Mouse (Mus musculus) forebrain, embryonic 12.5 days (tissue): ENCODE data around the gene Tbx15. TPM values are rescaled to one million over a fixed set of nuclear protein-coding genes. Genes with fewer than 3 reads are reported as not detected.
A peak's percentile ranks its signal among the peaks of the same experiment; 100 is the strongest.

Experiments
- ATAC-seq: fragments of 200-750 bp; cut with Nextera tagmentation; 2 replicates; pipeline ENCODE4 v1.8.0; 2017; ENCODE audit warnings: moderate TSS enrichment; ENCODE audit not compliant: low FRiP score
- H3K27ac ChIP-seq: fragments of 300-500 bp; sonication (generic); 2 replicates; pipeline ENCODE4 v1.5.1; 2016; ENCODE audit warnings: mild to moderate bottlenecking
- H3K27me3 ChIP-seq: fragments of 300-500 bp; sonication (generic); 2 replicates; pipeline ENCODE4 v1.6.1; 2016; ENCODE audit warnings: mild to moderate bottlenecking
- H3K36me3 ChIP-seq: fragments of 300-500 bp; sonication (generic); replicated peaks from 2 replicates; pipeline ENCODE4 v1.6.1; 2016; ENCODE audit warnings: mild to moderate bottlenecking
- H3K4me1 ChIP-seq: fragments of 300-500 bp; sonication (generic); 2 replicates; pipeline ENCODE4 v1.6.1; 2016
- H3K4me2 ChIP-seq: fragments of 300-500 bp; sonication (generic); 2 replicates; pipeline ENCODE4 v1.6.1; 2016; ENCODE audit warnings: mild to moderate bottlenecking, moderate library complexity
- H3K4me3 ChIP-seq: fragments of 300-500 bp; sonication (generic); replicated peaks from 2 replicates; pipeline ENCODE4 v1.5.1; 2016; ENCODE audit warnings: mild to moderate bottlenecking
- H3K9ac ChIP-seq: fragments of 300-500 bp; sonication (generic); 2 replicates; pipeline ENCODE4 v1.6.1; 2016; ENCODE audit warnings: mild to moderate bottlenecking
- H3K9me3 ChIP-seq: fragments of 300-500 bp; sonication (generic); 2 replicates; pipeline ENCODE4 v1.6.1; 2016
- WGBS: fragments of 180-500 bp; shearing (Covaris S2); methylation state at CpG from one replicate; pipeline ENCODE4 v1.1.7; 2016; 5-methylcytosine and 5-hydroxymethylcytosine counted together
- polyA plus RNA-seq: library from polyadenylated mRNA; unstranded; fragments of >200 nt; fragmentation: Nextera tagmentation; extraction: Ambion mirVana; gene quantifications from 2 replicates; pipeline ENCODE4 v1.2.1, GENCODE M21; 2016

Tbx15 gene
- polyA plus RNA-seq, 1 experiment from 2014 or later = 2.4 TPM

GRCm38 (mm10) chr3:99252461-99253091 lies 12.4 kb downstream of the Tbx15 start:
- H3K9me3 ChIP-seq = no peaks in the 10 kb centered on the region
- no peak overlapping the region for H3K4me3 ChIP-seq
- H3K36me3 ChIP-seq = no peaks in the 10 kb centered on the region
- H3K27me3 ChIP-seq = peaks cover 99% of the 10 kb centered on the region
- under 1% methylated on average over 16 of the region's 16 CpGs for WGBS
- H3K9ac ChIP-seq = no peak overlapping the region
- peaks cover 20% of the 10 kb centered on the region for H3K4me1 ChIP-seq
- H3K4me2 ChIP-seq = peak overlapping the region; percentile 60; the same call in 1 of the 2 replicates
- no peak; the same call in 1 of the 2 replicates for ATAC-seq
- no peak overlapping the region for H3K27ac ChIP-seq

- peak overlapping the region; percentile 60; the same call in 1 of the 2 replicates for H3K4me2 ChIP-seq
- no peaks in the 10 kb centered on the region for H3K36me3 ChIP-seq
- ATAC-seq = peak; percentile 61
- H3K4me1 ChIP-seq = peaks cover 20% of the 10 kb centered on the region
- no peak overlapping the region for H3K4me3 ChIP-seq
- H3K27me3 ChIP-seq = peaks cover 99% of the 10 kb centered on the region
- H3K27ac ChIP-seq = no peak overlapping the region
- H3K9ac ChIP-seq = no peak overlapping the region
- no peaks in the 10 kb centered on the region for H3K9me3 ChIP-seq
- 0% methylated on average over 12 of the region's 12 CpGs for WGBS
Observed at GRCm38 (mm10) chr3:99253092-99253488, 12.9 kb downstream of the Tbx15 start.

GRCm38 (mm10) chr3:99253497-99254451 lies 13.6 kb downstream of the Tbx15 start:
- Histone ChIP-seq H3K36me3 (no peaks in the 10 kb centered on the region), H3K27ac (0 out of 2 replicates have a peak overlapping the region, but pooled peaks have one; percentile 13), H3K27me3 (peaks cover 99% of the 10 kb centered on the region), H3K9me3 (no peaks in the 10 kb centered on the region), H3K9ac (peak overlapping the region; percentile 42; the same call in 1 of the 2 replicates), H3K4me1 (peaks cover 17% of the 10 kb centered on the region), H3K4me3 (peak overlapping the region; percentile 38), H3K4me2 (peak overlapping the region; percentile 60)
- ATAC-seq = peak; percentile 72
- WGBS = under 1% methylated on average over 73 of the region's 73 CpGs

GRCm38 (mm10) chr3:99254559-99255151 lies 14.5 kb downstream of the Tbx15 start:
- Histone ChIP-seq H3K27me3 (peaks cover 98% of the 10 kb centered on the region), H3K9ac (no peak overlapping the region), H3K4me1 (peaks cover 17% of the 10 kb centered on the region), H3K9me3 (no peaks in the 10 kb centered on the region), H3K36me3 (no peaks in the 10 kb centered on the region), H3K4me3 (peak overlapping the region; percentile 38; the same call in 1 of the 2 replicates), H3K27ac (no peak overlapping the region), H3K4me2 (no peak overlapping the region)
- no peak for ATAC-seq
- 1% methylated on average over 15 of the region's 15 CpGs for WGBS

- peaks cover 17% of the 10 kb centered on the region for H3K4me1 ChIP-seq
- no peaks in the 10 kb centered on the region for H3K9me3 ChIP-seq
- no peaks in the 10 kb centered on the region for H3K36me3 ChIP-seq
- H3K27me3 ChIP-seq = peaks cover 94% of the 10 kb centered on the region
- no peak overlapping the region for H3K9ac ChIP-seq
- H3K27ac ChIP-seq = no peak overlapping the region
- ATAC-seq = no peak
- no peak overlapping the region for H3K4me3 ChIP-seq
- H3K4me2 ChIP-seq = no peak overlapping the region
- WGBS = 3% methylated on average over 11 of the region's 11 CpGs
Observed at GRCm38 (mm10) chr3:99255411-99256365, 15.5 kb downstream of the Tbx15 start.

- H3K27me3 ChIP-seq = peaks cover 93% of the 10 kb centered on the region
- 1% methylated on average over 11 of the region's 11 CpGs for WGBS
- no peak for ATAC-seq
- H3K4me1 ChIP-seq = peaks cover 17% of the 10 kb centered on the region
- H3K4me2 ChIP-seq = no peak overlapping the region
- no peak overlapping the region for H3K9ac ChIP-seq
- no peaks in the 10 kb centered on the region for H3K36me3 ChIP-seq
- H3K4me3 ChIP-seq = 0 out of 2 replicates have a peak overlapping the region, but pooled peaks have one; percentile 5
- no peaks in the 10 kb centered on the region for H3K9me3 ChIP-seq
- H3K27ac ChIP-seq = no peak overlapping the region
Observed at GRCm38 (mm10) chr3:99256366-99256750, 16.2 kb downstream of the Tbx15 start.

- ATAC-seq = no peak
- H3K4me3 ChIP-seq = peak overlapping the region; percentile 5; the same call in 1 of the 2 replicates
- H3K9ac ChIP-seq = no peak overlapping the region
- peaks cover 93% of the 10 kb centered on the region for H3K27me3 ChIP-seq
- H3K9me3 ChIP-seq = no peaks in the 10 kb centered on the region
- H3K4me2 ChIP-seq = no peak overlapping the region
- H3K36me3 ChIP-seq = no peaks in the 10 kb centered on the region
- H3K4me1 ChIP-seq = peaks cover 17% of the 10 kb centered on the region
- H3K27ac ChIP-seq = no peak overlapping the region
- WGBS = under 1% methylated on average over 20 of the region's 20 CpGs
Observed at GRCm38 (mm10) chr3:99256766-99257165, 16.6 kb downstream of the Tbx15 start.

GRCm38 (mm10) chr3:99257586-99258577 lies 17.7 kb downstream of the Tbx15 start:
- ATAC-seq = no peak
- Histone ChIP-seq H3K4me2 (no peak overlapping the region), H3K4me1 (peaks cover 17% of the 10 kb centered on the region), H3K27me3 (peaks cover 94% of the 10 kb centered on the region), H3K4me3 (no peak overlapping the region), H3K27ac (no peak overlapping the region), H3K36me3 (no peaks in the 10 kb centered on the region), H3K9me3 (no peaks in the 10 kb centered on the region), H3K9ac (no peak overlapping the region)
- 2% methylated on average over 29 of the region's 29 CpGs for WGBS

- no peak for ATAC-seq
- Histone ChIP-seq H3K9me3 (no peaks in the 10 kb centered on the region), H3K4me2 (no peak overlapping the region), H3K4me3 (no peak overlapping the region), H3K27ac (no peak overlapping the region), H3K9ac (no peak overlapping the region), H3K4me1 (peaks cover 5% of the 10 kb centered on the region; the same call in 1 of the 2 replicates), H3K27me3 (peaks cover 92% of the 10 kb centered on the region), H3K36me3 (no peaks in the 10 kb centered on the region)
- 4% methylated on average over 6 of the region's 6 CpGs for WGBS
Observed at GRCm38 (mm10) chr3:99259741-99260270, 19.6 kb downstream of the Tbx15 start.

GRCm38 (mm10) chr3:99260395-99260794 lies 20.2 kb downstream of the Tbx15 start:
- Histone ChIP-seq H3K27me3 (peaks cover 92% of the 10 kb centered on the region), H3K9me3 (no peaks in the 10 kb centered on the region), H3K36me3 (no peaks in the 10 kb centered on the region), H3K4me2 (no peak overlapping the region), H3K9ac (no peak overlapping the region), H3K4me1 (peaks cover 5% of the 10 kb centered on the region; the same call in 1 of the 2 replicates), H3K27ac (no peak overlapping the region), H3K4me3 (no peak overlapping the region)
- no peak for ATAC-seq
- WGBS = 27% methylated on average over 2 of the region's 2 CpGs
